Mouse (Mus musculus) heart, adult 2 months (tissue): ENCODE results near the gene 1700018B08Rik.

ENCODE experiments used
- CTCF ChIP-seq: fragments of 200-600 bp; IDR thresholded peaks from 2 replicates; pipeline ENCODE4 v1.8.1; 2022; ENCODE audit warnings: antibody characterized with exemption, mild to moderate bottlenecking, moderate library complexity
- EP300 ChIP-seq: fragments of 200-500 bp; IDR thresholded peaks from 2 replicates; pipeline ENCODE4 v1.6.1; 2011; ENCODE audit warnings: low read depth, low read length, control low read depth; ENCODE audit not compliant: insufficient read depth
- POLR2A ChIP-seq: fragments of 200-500 bp; IDR thresholded peaks from 2 replicates; pipeline ENCODE4 v1.6.1; 2011; ENCODE audit warnings: mild to moderate bottlenecking, low read depth, low read length, control low read depth; ENCODE audit not compliant: insufficient read depth

- no peak for TF ChIP-seq CTCF
- TF ChIP-seq EP300 = no peak
- no peak for TF ChIP-seq POLR2A
These were observed 32.4 kb downstream of the 1700018B08Rik start for GRCm38 (mm10) chr8:121511751-121512150.
